9 mouse cellular contexts compared by ENCODE assay signal in the genomic region with DNA sequence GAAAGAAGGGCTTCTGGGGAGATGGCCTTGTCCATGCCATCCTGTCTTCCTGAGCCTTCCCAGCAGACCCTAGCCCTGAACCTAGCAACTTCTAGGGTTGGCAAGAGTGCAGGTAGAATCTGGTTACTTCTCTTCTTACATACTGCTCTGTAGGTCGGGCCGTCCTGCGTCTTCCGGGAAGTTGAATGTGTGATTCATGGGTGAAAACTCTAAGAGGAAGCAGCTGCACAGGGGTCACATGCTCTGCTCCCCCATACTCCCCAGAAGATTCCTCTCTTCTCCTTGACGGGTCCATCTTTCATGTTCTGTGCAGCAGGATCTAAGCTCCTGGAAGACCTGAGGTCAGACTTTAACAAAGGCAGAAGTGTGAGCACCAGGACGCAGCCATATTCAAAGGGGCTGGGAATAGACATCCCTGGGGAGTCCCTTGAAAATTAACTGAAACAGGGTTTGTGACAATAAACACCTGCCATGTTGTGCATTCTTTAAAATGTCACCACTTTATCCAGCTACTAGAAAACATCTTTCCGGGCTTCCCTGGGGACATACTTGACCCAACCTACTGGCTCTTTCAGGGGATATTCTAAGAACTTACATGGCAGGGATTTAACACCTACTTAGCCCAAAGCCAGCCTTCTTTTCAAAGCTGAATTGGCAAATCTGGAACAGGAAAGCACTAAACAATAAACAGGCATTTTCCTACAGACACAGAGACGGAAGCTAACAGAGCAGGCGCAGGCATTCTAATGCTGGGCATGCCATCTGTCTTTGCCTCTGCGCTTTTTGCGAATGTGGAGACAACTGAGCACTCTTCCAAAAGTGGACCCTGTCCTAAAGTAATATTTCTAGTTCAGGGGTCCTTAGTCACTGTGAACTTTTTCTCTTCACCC.
DNase-seq lines count a peak whose midpoint lies in the region; ATAC-seq and TF ChIP-seq lines count a peak whose summit lies in the region.
"Had no signal": no experiment of that assay in that cellular context is flagged by ENCODE, and none has a peak within 500 bp of the region (broad histone marks: within the 10 kb centered on the region; RNA-seq: fewer than 3 reads in every experiment).

No protein-coding gene starts in this region.

- 64% methylated on average over 11 of the region's 11 CpGs for WGBS in intestine, embryonic 16.5 days
- WGBS in intestine, postnatal 0 days: 71% methylated on average over 11 of the region's 11 CpGs
- 52% methylated on average over 11 of the region's 11 CpGs for WGBS in midbrain, postnatal 0 days

- peak overlapping the region; percentile 37; the same call in 1 of the 2 replicates for H3K27ac ChIP-seq in intestine, embryonic 16.5 days (ENCODE audit: low read length)
- no peak overlapping the region for H3K27ac ChIP-seq in intestine, postnatal 0 days (ENCODE audit: low read depth, low read length)
- H3K27ac ChIP-seq in cortical plate, adult 2 months (ENCODE audit: insufficient read depth, low read length): peak overlapping the region; percentile 48; the same call in 1 of the 2 replicates
- H3K27ac ChIP-seq in midbrain, postnatal 0 days (ENCODE audit: low read depth, low read length): peak overlapping the region; percentile 55

- no peak for TF ChIP-seq CTCF in intestine, postnatal 0 days (IDR thresholded peaks at IDR 0.05; ENCODE audit: low read depth)
- TF ChIP-seq CTCF in cortical plate, adult 2 months (IDR thresholded peaks at IDR 0.05; ENCODE audit: extremely low read depth, insufficient read depth, low read length): no peak
- no peak for TF ChIP-seq CTCF in midbrain, postnatal 0 days (IDR thresholded peaks at IDR 0.05)

- DNase-seq in midbrain, postnatal 0 days (ENCODE audit: low spot score): peak; percentile 36
- DNase-seq in adrenal gland, postnatal 25 days: no peak
- no peak for DNase-seq in ovary, postnatal 10 days (ENCODE audit: low spot score)
- DNase-seq in layer of hippocampus, adult 9-11 months: no peak
- DNase-seq: thymus, postnatal 36 days had no signal

- H3K9ac ChIP-seq in intestine, embryonic 16.5 days (ENCODE audit: low read depth, low read length): no peak overlapping the region
- no peak overlapping the region for H3K9ac ChIP-seq in intestine, postnatal 0 days (ENCODE audit: low read depth, low read length)
- no peak overlapping the region for H3K9ac ChIP-seq in midbrain, postnatal 0 days (replicated peaks; ENCODE audit: low read length, poor library complexity, severe bottlenecking)

- H3K36me3 ChIP-seq in intestine, embryonic 16.5 days (ENCODE audit: control insufficient read depth, insufficient read depth, low read length): no peaks in the 10 kb centered on the region
- no peaks in the 10 kb centered on the region for H3K36me3 ChIP-seq in intestine, postnatal 0 days (ENCODE audit: control insufficient read depth, insufficient read depth)
- H3K36me3 ChIP-seq in midbrain, postnatal 0 days (ENCODE audit: insufficient read depth, low read length): no peaks in the 10 kb centered on the region

- H3K4me2 ChIP-seq in intestine, embryonic 16.5 days (ENCODE audit: low read depth, low read length): no peak overlapping the region
- H3K4me2 ChIP-seq in intestine, postnatal 0 days (replicated peaks; ENCODE audit: low read depth): no peak overlapping the region
- no peak overlapping the region for H3K4me2 ChIP-seq in midbrain, postnatal 0 days (ENCODE audit: low read depth, low read length, poor library complexity, severe bottlenecking)

- no peak for ATAC-seq in intestine, embryonic 16.5 days
- no peak for ATAC-seq in intestine, postnatal 0 days
- ATAC-seq in hematopoietic stem cell, adult 5-6 weeks (replicated peaks in 1 of 2; ENCODE audit: insufficient read depth in 1 of 2, low FRiP score in 2 of 2, low TSS enrichment in 1 of 2, low read depth in 1 of 2, poor library complexity in 2 of 2, severe bottlenecking in 2 of 2): peak; percentile 23 to 28; a peak in 2 of 4 replicates
- ATAC-seq in midbrain, postnatal 0 days (ENCODE audit: low FRiP score): no peak

- H3K9me3 ChIP-seq in intestine, embryonic 16.5 days (ENCODE audit: control insufficient read depth, low read length): no peaks in the 10 kb centered on the region
- no peaks in the 10 kb centered on the region for H3K9me3 ChIP-seq in intestine, postnatal 0 days (ENCODE audit: control insufficient read depth)
- H3K9me3 ChIP-seq in midbrain, postnatal 0 days (ENCODE audit: low read length): no peaks in the 10 kb centered on the region

- no peaks in the 10 kb centered on the region for H3K27me3 ChIP-seq in intestine, embryonic 16.5 days (replicated peaks; ENCODE audit: control insufficient read depth, insufficient read depth, low read length)
- no peaks in the 10 kb centered on the region for H3K27me3 ChIP-seq in intestine, postnatal 0 days (replicated peaks; ENCODE audit: control insufficient read depth, insufficient read depth, low read length)
- no peaks in the 10 kb centered on the region for H3K27me3 ChIP-seq in midbrain, postnatal 0 days (ENCODE audit: insufficient read depth, low read length)

- no peak overlapping the region for H3K4me3 ChIP-seq in intestine, embryonic 16.5 days (ENCODE audit: low read length)
- H3K4me3 ChIP-seq in intestine, postnatal 0 days (ENCODE audit: low read depth, low read length): no peak overlapping the region
- no peak overlapping the region for H3K4me3 ChIP-seq in cortical plate, adult 2 months (ENCODE audit: insufficient read depth, low read length)
- no peak overlapping the region for H3K4me3 ChIP-seq in midbrain, postnatal 0 days (ENCODE audit: low read depth, low read length)

- no peaks in the 10 kb centered on the region for H3K4me1 ChIP-seq in intestine, embryonic 16.5 days (ENCODE audit: control insufficient read depth, insufficient read depth, low read length)
- H3K4me1 ChIP-seq in intestine, postnatal 0 days (replicated peaks; ENCODE audit: control insufficient read depth, insufficient read depth, low read length): no peaks in the 10 kb centered on the region
- peaks cover 3% of the 10 kb centered on the region; the same call in 1 of the 2 replicates for H3K4me1 ChIP-seq in cortical plate, adult 2 months (ENCODE audit: control insufficient read depth, insufficient read depth, low read length)
- H3K4me1 ChIP-seq in midbrain, postnatal 0 days (ENCODE audit: insufficient read depth, low read length): peaks cover 8% of the 10 kb centered on the region; the same call in 1 of the 2 replicates

- TF ChIP-seq POLR2A in cortical plate, adult 2 months (IDR thresholded peaks at IDR 0.05; ENCODE audit: extremely low read depth, insufficient read depth, low read length): no peak

Comparison
In these comparisons a context has a peak if more than half of its experiments do, and no peak if none do; other contexts are left out.
1. ATAC-seq: peak in hematopoietic stem cell, adult 5-6 weeks (2 of 2); none in intestine, embryonic 16.5 days (single experiment), intestine, postnatal 0 days (single experiment) and midbrain, postnatal 0 days (single experiment).